Mouse (Mus musculus): ENCODE results near the gene Smc5.

Gene Smc5

DNA sequence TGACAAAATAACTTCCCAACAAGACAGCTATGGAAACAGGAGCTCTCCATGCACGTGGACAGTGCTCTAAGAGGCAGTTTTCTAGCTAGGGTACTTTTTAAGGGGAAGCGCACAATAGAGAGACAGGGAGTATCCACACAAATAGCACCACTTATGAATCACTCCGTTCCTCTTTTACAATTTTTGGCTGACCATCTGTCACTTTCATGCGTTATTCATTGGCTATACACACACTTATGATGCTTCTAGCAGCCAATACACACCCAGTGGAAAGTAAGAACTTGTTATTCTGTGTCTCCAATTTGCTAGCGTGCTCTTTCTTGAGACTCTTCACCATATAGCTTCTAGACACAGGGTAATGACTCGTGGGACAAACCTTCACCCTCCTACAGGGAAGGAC lies 86.0 kb downstream of the Smc5 start:
- DNase-seq, result no peak

DNA sequence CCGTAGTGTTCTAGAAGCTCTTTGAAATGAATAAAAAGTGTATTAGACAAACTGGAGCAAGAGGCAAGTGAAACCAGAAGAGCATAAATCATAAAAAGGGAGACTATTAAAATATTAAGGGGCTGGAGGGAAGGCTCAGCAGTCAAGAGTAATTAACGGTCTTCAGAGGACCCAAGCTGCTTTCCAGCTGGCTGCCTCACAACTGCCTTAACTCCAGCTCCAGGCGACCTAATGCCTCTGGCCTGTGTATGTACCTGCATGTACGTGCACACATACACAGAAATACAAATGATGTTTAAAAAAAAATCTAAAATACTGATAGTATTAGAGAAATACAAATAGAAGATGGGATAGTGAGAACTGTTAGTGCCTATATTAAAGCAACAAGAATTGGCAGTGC lies 89.6 kb downstream of the Smc5 start:
- DNase-seq, result no peak

DNA sequence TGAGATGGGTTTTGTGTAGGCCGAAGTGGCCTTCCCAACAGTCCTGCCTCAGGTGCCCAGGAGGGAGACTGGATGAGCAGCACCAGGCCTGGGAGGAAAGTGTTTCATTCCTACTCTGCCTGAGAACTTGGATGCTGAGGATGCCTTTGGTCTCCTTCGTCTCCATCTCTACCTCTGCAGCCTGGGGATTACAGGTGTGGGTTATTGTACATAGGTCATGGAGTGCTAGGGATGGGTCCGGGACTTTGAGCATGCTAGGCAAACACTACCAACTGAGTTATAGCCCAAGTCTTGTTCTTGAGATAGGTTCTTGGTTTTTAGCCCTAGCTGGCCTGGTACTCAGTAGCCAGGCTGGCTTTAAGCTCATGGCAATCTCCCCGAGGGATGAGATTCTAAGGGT lies 90.2 kb downstream of the Smc5 start:
- DNase-seq, result no peak

DNA sequence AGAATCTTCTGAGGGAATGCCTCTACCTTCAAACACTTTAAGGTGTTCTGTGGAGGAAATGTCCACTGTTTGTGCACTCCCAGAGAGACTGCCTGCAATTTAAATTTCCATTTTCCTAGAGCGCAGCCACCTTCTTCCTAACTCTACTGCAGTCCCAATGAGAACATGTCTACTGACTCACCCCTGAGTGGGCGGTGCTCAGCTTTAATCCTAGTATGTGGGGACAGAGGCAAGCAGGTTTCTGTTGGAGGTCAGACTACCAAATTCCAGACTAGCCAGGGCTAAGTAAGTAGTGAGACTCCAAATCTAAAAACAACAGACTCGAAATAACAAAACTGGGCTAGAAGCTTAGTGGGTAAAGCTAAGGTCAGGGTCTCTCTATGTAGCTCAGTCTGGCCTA lies 95.2 kb downstream of the Smc5 start:
- no peak for DNase-seq

DNA sequence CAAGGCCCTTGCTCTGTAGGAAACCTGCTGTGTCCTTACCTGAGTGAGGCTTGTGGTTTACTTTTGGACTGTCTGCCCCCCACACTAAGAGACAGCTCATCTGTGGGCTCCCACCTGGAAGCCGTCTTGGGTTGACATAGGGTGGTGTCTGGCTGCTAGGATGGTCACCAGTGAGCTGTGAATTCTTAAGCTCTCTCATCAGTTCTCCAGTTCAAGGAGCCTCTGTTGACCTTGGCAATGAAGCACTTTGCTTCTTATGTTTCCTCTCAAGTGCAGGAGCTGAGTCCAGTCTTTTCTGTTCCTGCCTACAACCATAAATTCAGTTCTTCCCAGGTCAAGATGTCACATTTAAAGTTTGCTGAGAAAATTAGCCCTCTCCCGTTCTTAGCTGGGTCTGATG lies 98.2 kb downstream of the Smc5 start:
- DNase-seq, result no peak

DNA sequence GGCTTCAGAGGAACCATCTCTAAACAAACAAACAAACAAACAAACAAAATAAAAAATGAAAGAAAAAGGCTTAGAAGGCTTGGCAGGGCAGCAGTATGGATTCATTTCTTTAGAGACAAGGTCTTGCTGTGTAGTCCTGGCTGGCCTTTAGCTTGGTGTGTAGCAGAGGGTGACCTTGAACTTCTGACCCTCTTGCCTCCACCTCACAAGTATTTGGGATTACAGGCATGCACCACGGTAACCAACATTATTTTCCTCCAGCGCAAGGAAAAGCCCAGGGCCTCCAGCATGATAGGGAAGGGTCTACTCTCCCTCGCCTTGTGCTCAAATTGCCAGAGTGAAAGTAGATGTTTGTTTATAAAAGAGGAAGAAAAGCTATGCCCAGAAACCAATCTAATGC lies 98.6 kb downstream of the Smc5 start:
- DNase-seq, result no peak

DNA sequence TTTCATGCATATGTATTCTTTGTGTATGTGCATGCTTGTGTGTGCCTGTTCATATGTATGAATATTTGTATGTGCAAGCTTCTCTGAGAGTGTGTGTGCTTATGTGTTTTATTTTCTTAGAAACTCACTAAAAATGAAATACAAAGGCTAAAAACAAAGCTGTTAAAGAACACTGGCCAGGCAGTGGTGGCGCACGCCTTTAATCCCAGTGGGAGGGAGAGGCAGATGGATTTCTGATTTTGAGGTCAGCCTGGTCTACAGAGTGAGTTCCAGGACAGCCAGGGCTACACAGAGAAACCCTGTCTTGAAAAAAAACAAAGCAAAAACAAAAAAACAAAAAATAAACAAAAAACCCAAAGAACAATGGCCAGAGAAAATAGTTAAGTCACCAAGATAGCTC lies 102.6 kb downstream of the Smc5 start:
- no peak for DNase-seq

DNA sequence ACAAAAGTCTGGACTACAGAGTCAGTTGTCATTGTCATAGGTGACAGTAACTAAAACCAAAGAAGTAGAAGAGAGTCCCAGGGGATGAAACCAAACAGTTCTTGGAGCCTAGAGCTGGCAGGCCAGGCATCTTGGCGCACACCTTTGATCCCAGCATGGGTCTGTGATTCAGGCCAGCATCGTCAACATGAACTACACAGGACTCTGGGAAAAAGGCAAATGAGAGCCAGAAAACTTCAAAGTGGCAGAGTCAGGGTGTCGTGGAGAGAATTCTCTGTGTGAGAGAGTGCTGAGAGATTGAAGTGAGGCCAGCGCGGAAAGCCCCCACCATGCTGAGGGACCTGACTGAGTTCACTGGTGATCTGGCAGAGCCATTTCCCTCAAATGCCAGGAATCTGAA lies 103.2 kb downstream of the Smc5 start:
- no peak for DNase-seq

DNA sequence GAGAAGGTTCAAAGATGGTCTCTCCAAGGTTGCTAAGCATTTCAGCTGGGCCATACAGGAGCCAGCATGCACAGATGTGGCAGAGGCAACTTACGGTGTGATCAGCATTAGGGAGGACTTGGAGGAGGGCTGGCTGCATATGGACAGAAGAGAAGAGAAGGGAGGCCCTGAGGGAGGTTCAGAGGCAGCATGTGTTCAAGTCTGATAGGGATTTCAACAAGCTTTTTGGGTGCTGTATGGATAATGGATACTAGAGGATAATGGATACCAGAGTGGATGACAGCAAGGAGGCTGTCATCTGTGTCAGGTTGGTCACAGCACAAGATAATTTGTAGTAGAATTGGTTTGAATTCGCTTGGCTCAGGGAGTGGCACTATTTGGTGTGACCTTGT lies 104.0 kb downstream of the Smc5 start:
- no peak for DNase-seq

DNA sequence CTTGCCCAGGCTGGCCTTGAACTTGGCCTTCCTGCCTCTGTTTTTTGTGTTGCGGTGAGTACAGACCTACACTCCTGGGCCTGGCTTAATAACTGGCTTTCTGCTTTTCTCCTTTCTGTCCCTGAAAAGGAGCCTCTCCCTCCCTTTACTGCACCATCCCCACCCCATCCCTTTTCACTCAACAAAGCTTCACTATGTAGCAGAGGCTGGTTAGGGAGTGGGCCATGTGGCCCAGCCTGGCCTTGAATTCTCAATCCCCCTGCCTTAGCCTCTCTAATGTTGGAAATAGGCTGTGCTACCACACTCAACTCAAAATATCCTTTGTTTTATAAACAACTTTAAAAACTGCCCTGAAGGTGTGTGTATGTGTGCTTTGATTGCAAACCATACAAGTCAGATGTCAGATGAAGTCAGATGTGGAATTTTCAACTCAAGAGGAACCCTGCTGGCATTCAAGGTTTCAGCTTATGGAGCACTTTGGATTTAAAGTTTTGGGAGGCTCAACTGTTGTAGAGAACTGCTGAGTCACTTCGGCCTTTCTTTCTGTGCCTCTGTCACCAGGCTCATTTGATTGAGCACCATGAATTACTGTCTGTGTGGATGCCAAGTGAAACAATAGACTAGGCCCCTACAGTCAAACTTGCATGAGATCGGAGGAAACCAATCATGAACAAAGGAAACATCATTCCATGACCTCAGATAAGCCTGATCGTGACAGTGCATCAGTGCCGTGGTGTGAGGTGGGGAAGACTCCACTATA lies 104.6 kb downstream of the Smc5 start:
- no peak for DNase-seq

DNA sequence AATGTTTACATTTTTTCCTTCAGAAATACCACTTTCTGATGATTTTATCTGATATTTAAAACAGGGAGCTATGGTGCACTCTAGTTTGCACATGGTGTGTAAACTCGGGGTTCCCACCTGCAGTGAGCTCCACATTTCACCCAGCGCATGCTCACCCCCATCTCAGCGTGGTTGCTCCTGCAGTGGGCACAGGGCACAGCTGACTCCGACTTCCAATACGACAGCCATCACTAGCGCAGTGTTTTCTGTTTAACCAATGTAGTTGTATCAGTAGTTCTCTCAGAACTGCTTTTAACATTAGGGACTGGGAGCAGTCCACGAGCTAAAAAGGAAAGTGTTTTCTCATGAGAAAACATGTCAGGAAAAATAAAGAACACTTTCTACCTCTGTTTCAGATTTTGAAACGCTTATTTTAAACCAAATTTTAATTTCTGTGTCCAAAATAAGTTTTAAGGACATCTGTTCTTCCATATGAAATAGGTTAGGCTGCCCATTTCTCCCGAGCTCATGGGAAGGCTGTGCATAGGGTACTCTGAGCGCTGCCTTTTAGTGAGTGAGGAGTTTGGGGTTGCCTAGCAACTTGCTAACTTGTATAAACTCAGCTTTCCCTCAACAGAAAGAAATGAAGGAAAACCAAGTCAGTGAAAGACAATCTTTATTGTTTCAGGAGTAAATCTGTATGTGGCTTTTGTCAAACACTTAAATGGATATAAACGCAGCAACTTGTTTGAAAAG lies 107.0 kb downstream of the Smc5 start:
- no peak for DNase-seq

DNA sequence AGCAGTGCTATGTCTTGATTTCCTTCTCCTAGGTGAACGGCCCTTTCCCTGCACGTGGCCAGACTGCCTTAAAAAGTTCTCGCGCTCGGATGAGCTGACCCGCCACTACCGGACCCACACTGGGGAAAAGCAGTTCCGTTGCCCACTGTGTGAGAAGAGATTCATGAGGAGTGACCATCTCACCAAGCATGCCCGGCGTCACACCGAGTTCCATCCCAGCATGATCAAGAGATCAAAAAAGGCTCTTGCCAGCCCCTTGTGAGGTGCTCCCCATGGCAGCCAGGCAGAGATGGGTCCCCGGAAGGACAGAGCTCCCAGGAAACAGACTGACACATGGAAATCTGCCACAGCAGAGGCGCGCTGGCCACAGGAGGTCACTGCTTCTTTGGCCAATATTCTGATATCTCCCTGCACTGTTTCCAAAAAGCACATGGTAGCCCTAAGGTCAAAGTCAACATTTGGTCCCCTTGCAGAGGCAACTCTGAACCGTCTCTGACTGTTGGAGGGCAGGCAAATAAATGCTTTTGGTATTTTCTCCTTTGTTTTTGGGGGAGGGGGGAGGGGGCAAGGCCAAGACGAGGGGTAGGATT lies 109.0 kb downstream of the Smc5 start:
- no peak for DNase-seq

DNA sequence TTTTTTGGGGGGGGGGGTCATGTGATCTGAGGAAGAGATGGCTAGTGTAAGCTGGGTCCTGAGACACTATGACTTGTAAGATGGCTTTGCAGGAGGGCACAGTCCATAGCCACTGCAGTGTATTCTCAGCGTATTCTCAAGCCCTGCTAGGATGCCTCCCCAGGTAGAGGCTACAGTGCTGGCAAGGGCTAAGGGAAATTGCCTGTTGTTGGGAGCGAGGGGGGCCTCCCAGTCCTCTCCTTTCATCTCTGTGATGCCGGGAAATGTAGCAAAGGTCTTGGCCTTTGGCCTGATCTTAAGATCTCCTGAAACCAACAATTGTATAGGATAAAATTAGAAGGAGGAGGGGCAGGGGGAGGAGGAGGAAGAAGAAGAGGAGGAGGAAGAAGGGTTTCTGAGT lies 110.3 kb downstream of the Smc5 start:
- no peak for DNase-seq

DNA sequence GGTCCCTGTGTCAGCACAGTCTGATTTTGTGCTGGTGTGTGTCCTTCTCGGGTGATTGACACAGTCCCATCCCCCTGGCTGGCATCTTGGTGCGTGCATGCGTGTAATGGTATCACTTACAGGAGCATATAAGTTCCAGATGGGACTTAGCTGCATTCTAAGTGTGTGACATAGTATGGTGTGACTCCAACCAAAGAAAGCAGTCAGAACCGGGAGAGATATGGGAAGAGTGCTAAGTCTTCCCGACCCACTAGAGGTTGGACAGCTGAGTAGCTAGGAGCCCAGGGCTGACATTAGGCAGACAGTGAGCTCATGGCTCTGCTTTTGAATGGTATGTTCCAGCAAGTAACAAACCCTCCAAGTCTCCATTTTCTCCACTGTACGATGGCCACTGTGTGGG lies 110.8 kb downstream of the Smc5 start:
- no peak for DNase-seq

DNA sequence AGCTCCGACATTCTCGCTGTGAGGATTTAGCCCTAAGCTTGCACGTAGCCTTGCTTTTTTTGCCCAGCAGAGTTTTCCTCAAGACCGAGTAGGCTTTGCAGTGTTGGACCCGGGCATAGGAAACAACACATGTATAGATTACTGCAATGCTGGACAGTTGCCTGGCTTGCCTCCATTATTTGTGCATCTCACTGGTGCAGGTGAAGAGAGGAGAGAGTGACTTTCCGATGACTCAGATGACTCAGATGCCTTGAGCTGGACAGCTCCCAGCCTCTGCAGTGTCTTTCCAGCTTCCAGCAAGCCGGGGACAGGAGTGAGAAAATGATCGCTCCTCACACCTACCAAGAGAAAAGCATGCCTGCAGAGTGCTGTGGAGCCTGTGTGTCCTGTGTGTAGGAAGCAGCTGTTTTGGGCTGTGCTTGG lies 111.3 kb downstream of the Smc5 start:
- no peak for DNase-seq

DNA sequence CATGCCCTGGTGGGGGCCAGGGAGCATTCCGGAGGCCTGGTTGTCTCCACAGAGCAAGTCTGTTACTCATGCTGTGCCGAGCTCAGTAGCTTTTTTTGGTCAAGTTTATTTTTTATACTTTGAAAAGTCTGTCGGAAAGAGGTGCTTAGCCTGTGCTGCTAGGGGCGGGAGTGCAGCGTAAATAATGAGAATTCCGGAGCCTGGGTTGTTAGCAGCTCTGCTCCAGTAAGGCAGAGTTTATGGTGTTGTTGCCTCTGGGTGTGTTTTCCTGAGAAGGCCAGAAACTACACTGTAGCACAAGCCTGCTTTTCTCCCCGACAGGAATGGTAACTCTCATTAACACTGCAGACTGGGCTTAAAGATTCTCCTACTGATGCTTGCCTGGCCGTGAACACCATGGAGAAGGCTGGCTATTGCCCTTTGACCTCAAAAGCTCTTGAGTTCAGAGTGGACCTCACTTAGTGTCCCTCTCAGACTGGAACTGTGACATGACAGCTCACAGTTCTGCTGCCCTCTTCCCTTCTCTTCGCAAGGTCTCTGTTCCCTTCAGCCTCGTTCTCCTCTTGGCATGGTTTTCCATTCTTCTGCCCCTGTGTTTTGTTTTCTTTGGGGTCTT lies 113.8 kb downstream of the Smc5 start:
- no peak for DNase-seq

Data from right cerebral cortex, postnatal 4 days (tissue).